Mouse (Mus musculus): ENCODE data around the gene Krt80.

DNA sequence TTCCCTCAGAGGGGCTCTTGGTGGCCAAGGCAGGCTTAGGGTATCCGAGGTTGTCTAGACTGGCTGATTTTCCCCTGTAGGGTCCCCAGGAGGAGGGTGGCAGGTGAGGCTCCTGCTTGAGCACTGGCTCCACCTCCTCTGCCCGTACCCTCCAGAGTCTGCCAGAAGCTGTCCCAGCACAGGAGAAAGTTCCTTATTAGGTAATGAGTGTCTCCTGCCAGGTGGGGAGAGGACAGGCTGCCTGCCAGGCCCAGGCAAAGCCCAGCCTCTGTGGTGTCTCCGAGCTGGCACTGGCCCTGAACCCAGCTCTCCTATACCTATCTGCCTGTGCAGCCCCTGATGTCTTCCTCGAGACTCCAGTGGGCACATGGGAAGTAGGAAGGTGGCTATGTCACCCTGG is 37.6 kb downstream of the Krt80 start:
- TF ChIP-seq CTCF (IDR thresholded peaks at IDR 0.05; ENCODE audit: low read depth, low read length) (no peak), POLR2A (IDR thresholded peaks at IDR 0.05; ENCODE audit: borderline replicate concordance, low read depth, low read length) (no peak)

Measured in bone marrow macrophage, adult 2 months (primary cell).